Mouse (Mus musculus): Measurements from ENCODE around the gene Dydc2.

DNA sequence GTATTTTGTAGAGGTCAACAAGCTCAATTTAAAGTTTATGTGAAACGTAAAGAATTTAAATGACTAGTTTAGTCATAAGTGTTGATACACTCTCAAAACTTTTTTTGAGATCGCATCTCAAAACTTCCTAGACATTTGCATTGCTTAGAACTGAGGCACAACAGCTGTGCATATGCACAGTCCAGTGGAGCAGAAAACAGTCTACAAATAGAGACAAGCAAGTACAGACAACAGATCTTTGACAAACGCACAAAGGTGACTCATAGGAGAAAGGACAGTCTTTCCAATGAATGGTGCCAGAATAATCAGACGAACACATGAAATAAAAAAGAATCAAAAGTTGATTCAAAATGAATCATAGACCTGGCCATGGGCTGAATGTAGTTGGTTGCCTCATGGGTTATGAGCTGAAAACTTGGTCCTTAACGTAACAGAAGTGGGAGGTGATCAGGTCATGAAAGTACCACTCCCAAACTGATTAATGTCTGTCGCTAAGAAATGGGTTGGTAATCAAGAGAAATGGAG is 38.0 kb downstream of the Dydc2 start:
- TF ChIP-seq CTCF (IDR thresholded peaks at IDR 0.05; ENCODE audit: control insufficient read depth, insufficient read depth, insufficient replicate concordance, low read depth, low read length) (no peak), POLR2A (IDR thresholded peaks at IDR 0.05; ENCODE audit: control insufficient read depth, low read depth, low read length) (no peak)
